Mouse (Mus musculus): Measurements from ENCODE around the gene Uts2r.

Gene Uts2r

DNA sequence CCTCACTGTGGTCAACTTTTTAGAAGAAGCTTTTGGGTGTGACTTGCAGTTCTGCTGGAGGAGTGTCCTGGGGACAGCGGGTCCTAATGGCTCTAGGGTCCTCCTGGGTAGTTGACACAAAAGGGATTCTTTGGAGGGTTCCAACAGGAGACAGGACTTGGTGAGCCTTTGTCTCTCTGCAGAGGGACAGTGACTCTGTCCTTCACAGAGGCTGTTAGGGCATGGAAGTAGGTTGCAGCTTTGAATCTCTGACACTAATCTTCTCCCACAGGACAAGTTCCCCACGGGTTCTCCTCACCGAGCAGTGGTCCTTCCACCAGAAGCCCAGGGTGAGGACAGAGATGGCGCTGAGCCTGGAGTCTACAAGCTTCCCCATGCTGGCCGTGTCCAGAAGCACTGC, at the start of gene Uts2r:
Gene Uts2r (plus strand): TSS at position 301 of the 400 bp plus-strand sequence.
- no peak for DNase-seq (ENCODE audit: low spot score)

DNA sequence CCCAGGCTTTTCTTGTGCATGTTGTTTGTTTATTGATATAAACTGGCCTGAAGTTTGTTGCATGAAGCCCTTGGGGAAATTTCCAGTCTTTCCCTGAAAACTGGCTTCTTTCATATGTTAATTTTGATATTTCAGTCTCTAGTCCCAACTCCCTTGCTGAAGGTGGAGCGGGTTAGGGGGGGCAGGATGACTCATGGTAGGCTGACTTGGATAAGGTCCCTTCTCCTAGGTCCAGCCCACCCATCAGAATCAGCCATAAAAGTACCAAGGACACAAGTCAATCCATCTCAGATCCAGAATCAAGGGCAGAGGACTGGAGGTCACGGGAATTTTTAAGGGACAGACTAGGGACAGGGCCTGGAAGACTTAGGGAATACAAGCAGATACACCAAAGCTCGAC, 49.0 kb upstream of the Uts2r start:
- DNase-seq (ENCODE audit: low spot score): no peak

DNA sequence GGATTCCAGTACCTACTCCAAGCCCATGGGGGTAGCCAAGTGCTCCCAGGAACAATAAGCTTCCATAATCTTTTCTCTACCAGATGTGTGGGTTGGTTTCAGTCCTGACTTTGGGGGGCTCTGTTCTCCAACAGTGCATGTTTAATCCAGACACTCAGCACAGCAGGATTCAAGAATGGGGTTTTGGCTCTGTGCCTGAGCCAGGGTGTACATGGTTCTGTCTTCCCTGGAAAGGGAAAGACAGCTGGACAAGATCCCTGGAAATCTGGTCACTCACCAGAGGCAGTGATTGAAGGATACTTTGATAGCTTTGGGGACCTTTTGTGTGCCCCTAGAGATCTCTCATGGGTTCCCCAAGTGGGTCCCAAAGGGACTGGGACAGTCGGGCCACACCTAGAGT, 48.5 kb upstream of the Uts2r start:
- DNase-seq (ENCODE audit: low spot score): no peak

- no peak for DNase-seq (ENCODE audit: low spot score)
Measured at GRCm38 (mm10) chr11:121112091-121112775, 47.8 kb upstream of the Uts2r start.

DNA sequence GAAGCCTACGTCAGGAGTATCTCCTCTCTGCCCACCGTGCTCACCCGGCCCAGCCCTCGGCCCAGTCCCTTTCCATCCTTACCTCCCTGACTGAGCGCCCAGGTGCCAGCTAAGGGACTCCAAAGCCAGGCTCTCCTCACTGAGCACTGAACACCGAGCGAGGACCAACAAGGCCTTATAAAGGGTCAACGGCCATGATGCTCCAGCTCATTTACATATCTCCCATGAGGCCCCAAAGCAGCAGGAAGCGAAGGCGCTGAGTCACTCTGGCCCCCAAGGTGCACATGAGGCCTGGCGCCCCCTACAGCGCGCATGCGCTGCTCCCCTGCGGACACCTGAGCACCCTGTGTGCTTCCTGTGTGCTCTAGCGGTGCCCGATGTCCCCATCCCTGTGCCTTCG, 42.0 kb upstream of the Uts2r start:
- no peak for DNase-seq (ENCODE audit: low spot score)

GRCm38 (mm10) chr11:121118577-121118976, 41.5 kb upstream of the Uts2r start, which contains the start of gene Tex19.2:
Tex19.2 (minus strand) TSS chr11:121118677.
- no peak for DNase-seq (ENCODE audit: low spot score)

GRCm38 (mm10) chr11:121121151-121121550, 38.9 kb upstream of the Uts2r start:
- no peak for DNase-seq (ENCODE audit: low spot score)

- no peak for DNase-seq (ENCODE audit: low spot score)
Measured at GRCm38 (mm10) chr11:121122024-121122670, 37.9 kb upstream of the Uts2r start.

DNA sequence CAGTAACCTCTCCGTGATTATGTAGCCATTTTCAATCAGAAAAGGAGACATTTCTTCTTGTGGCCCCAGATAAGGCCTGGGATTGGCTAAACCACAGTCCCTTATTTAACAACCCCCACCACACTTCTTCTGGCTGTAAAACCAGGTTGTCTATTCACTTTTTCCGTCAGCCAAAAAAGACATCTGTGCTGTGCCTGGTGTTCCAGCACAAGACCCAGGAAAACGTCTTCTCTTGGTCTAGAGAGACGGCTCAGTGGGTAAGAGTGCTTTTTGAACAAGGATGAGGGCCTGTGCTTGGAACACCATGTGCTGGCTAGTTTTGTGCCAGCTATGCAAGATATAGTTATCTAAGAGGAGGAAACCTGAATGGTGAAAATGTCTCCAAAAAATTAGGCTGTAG, 36.6 kb upstream of the Uts2r start:
- DNase-seq (ENCODE audit: low spot score): no peak

- DNase-seq (ENCODE audit: low spot score): no peak
Measured at GRCm38 (mm10) chr11:121125522-121126172, 34.4 kb upstream of the Uts2r start.

DNA sequence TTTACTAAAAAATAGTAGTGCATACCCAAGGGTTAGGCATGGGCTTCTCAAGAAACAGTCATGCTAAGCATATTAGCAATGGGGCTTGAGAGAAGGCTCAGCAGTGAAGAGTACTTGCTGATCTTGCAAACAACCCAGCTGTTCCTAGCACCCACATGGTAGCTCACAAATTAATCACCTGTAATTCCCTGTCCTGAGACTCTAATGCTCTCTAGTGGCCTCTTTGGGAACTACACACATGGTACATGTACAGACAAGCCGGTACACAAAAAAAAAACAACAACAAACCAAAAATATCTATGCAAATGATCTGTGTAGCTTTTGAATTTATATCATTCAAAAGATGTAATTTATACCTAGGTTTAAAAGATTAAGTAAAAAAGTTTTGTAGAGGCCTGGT, 33.7 kb upstream of the Uts2r start:
- no peak for DNase-seq (ENCODE audit: low spot score)

DNA sequence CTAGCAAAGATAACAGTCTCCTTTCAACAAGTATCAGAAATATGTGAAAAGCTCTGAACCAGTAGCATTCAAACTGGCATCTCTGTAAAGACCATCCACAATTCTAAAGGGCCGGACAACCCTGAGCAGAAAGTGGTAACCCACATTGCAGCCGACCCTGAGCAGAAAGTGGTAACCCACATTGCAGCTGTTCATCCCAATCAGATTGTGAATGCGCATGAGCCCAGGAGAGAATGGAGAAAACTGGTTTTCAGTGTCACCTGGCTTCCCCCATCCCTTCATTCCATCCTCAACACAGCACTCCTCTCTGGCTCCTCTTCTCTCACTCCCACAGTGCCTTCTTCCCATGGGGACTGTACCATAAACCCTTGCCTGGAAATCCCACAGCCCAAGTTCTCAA, 32.6 kb upstream of the Uts2r start:
- no peak for DNase-seq (ENCODE audit: low spot score)

- no peak for DNase-seq (ENCODE audit: low spot score)
Measured at GRCm38 (mm10) chr11:121129616-121130015, 30.5 kb upstream of the Uts2r start.

- DNase-seq (ENCODE audit: low spot score): no peak
Measured at GRCm38 (mm10) chr11:121134600-121134999, 25.5 kb upstream of the Uts2r start.

DNA sequence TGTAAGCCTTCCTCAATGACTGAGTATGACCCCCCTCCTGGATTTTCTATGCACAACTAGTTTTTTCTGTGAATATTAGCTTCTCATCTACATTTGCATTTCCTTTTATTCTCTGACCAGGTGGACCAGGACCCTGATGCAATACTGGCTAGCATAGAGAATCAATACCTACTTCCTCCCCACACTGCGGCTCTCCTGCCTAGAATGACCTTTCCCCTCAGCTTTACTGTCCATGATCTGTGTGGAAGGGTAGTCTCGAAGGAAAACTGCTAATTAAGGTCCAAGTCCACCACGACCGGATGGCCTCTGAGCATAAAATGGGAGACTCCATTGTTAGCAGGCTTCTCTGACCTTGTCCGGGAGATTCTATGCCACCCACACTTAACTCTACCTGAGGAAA, 22.4 kb upstream of the Uts2r start:
- no peak for DNase-seq (ENCODE audit: low spot score)

DNA sequence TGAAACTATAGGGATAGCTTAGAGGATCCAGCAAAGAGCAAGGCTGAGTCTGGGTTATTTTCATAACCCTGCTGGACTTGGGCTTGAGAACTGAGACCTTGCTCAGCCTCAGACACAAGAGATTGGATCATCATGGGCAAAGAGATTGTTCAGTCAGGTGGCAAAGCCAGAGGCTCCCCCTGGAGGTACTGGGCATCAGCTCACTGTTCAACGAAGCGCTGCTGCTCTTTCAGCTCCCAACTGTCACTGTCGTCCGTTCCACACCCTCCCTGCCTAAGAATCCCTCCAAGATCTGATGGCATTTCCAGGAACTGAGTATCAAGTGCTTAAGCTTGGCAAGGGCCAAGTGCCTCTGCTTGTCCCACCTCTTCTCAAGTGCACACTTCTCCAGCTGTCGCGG, 21.3 kb upstream of the Uts2r start:
- DNase-seq (ENCODE audit: low spot score): no peak

DNA sequence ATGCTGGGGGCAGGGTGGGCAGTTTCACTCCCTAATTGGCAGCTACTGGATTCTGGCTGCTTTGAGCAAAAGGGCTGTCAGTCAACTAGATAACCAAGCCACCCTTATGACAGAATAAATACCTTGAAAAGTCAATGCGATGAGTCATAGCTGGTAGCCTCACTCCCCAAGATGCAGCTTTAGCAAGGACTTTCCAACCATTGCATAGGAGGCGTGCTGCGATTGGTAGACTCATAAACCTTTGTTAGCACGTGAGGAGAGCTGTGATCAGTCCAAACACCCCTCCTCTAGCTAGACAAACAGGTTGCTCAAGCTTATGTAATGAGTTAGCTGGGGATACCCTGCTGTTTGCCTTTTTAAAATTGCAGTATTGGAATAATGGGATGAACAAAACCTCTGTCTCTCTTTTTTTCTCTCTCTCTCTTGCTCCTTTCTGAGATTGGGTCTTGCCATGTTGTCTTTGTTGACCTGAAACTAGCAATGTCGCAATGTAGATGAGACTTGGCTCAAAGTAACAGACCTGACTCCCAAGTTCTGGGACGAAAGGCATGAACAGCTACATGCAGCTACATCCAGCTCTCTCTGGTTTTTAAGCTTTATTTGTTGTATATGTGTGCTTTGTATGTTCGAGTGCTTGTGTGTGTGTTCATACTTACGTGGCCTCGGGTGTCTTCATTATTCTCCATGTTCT, 16.6 kb upstream of the Uts2r start:
- DNase-seq (ENCODE audit: low spot score): no peak

DNA sequence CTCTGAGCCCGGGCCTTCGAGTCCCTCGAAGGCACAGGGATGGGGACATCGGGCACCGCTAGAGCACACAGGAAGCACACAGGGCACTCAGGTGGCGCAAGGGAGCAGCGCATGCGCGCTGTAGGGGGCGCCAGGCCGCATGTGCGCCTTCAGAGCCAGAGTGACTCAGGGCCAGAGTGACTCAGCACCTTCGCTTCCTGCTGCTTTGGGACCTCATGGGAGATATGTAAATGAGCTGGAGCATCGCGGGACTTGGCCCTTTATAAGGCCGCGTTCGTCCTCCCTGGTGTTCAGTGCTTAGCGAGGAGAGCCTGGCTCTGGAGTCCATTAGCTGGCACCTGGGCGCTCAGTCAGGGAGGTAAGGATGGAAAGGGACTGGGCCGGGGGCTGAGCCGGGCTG, 14.2 kb upstream of the Uts2r start, which contains the start of gene Tex19.1:
Gene Tex19.1 (plus strand): TSS at position 279 of the 400 bp plus-strand sequence.
- no peak for DNase-seq (ENCODE audit: low spot score)

- no peak for DNase-seq (ENCODE audit: low spot score)
Measured at GRCm38 (mm10) chr11:121148193-121148592, 11.9 kb upstream of the Uts2r start.

DNA sequence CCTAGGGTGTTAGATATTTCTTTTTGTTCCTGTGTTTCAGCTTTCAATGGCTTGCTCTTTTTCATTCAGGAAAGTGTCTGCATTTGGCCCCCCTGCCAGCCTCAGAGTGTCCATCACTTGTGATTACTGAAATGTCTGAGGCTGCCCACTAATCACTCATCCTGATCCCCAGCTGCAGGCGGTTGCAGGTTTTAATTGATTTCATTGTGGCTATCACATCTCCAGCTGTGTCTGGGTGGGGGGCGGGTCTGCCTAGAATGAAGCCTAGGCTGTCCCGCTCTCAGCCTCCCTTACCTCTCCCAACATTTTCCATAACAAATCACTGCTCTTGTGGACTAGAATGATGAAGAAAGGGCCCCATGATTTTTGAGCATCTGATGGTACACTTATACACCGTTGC, 5.9 kb upstream of the Uts2r start:
- no peak for DNase-seq (ENCODE audit: low spot score)

DNA sequence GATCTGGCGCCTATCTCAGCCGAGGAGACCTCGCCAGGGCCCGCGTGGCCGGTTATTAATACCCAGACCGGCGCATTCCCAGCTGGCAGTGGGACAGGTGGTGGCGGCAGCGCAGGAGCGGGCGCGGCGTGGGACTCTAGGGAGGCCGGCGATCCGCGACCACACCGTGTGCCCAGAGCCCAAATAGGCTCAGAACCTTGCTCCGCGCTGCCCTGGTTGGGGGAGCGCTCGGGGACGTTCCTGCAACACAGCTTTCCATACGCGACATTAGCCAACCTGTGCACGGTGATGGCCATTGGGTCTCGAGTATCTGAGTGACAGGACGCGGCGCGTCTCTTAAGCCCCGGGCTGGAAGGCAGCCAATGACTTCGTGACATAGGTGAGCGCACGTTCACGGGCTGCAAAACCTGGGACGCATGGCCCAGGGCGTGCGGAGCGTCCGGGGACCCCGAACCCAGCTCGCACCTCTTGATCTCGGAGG, 3.6 kb upstream of the Uts2r start:
- no peak for DNase-seq (ENCODE audit: low spot score)

DNA sequence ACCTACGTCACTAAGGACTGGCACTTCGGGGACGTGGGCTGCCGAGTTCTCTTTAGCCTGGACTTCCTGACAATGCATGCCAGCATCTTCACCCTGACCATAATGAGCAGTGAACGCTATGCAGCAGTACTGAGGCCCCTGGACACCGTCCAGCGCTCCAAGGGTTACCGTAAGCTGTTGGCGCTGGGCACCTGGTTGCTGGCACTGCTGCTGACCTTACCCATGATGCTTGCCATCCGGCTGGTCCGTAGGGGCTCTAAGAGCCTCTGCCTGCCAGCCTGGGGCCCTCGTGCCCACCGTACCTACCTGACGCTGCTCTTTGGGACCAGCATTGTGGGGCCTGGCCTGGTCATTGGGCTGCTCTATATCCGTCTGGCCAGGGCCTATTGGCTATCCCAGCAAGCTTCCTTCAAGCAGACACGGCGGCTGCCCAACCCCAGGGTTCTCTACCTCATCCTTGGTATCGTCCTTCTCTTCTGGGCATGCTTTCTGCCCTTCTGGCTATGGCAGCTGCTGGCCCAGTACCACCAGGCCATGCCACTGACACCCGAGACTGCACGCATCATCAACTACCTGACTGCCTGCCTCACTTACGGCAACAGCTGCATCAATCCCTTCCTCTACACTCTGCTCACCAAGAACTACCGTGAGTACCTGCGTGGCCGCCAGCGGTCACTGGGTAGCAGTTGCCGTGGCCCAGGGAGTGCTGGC, 720 bp downstream of the Uts2r start:
- no peak for DNase-seq (ENCODE audit: low spot score)
